Mouse (Mus musculus) G1E (cell line): ENCODE results near the gene Cilp2.

ENCODE experiments used
- CTCF ChIP-seq: IDR thresholded peaks from 2 replicates; pipeline ENCODE4 v1.5.1; 2012; ENCODE audit warnings: low read depth, low read length, inconsistent platforms, mixed read lengths
- GATA1 ChIP-seq: IDR thresholded peaks from 2 replicates; pipeline ENCODE4 v1.6.1; 2012; ENCODE audit warnings: borderline replicate concordance, low read length, inconsistent platforms, mixed read lengths
- POLR2AphosphoS5 ChIP-seq: IDR thresholded peaks from 2 replicates; pipeline ENCODE4 v1.6.1; 2012; ENCODE audit warnings: low read depth, low read length, inconsistent platforms; ENCODE audit not compliant: insufficient replicate concordance

DNA sequence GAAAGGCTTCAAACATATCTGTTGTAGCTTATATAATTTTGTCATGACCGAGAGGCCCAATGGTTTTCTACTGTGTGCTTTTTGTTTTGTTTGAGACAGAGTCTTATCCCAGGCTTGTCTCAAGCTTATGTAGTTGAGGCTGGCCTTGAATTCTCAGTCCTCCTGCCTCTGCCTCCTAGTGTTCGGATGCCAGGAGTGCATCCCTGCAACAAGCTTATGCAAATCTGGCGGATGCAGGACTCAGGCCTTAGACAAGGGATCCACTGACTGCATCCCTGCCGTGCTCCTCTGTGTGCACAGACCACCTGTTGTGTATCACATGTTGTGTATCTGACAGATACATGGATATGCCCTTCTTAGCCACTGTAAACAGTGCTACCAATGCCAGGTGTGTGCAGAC, 26.7 kb downstream of the Cilp2 start:
- TF ChIP-seq CTCF (no peak), POLR2AphosphoS5 (no peak), GATA1 (no peak)
